Mouse (Mus musculus) hematopoietic multipotent progenitor cell, adult 10-12 weeks (in vitro differentiated cells): Measurements from ENCODE around the gene Rasa4. TPM values are rescaled to one million over a fixed set of nuclear protein-coding genes. Genes with fewer than 3 reads are reported as not detected.

Experiments
- polyA plus RNA-seq: library from polyadenylated mRNA; stranded (reverse); fragments of >175 nt; gene quantifications from 2 replicates; pipeline ENCODE4 v1.2.3, GENCODE M21; 2012; ENCODE audit warnings: low replicate concordance

Rasa4 gene
- polyA plus RNA-seq: 24.3 and 31.9 TPM in 2 replicates

GRCm38 (mm10) chr5:136083669-136084107 is at the start of gene Rasa4:
Gene Rasa4, plus strand, starts transcription at chr5:136083916.

GRCm38 (mm10) chr5:136038258-136039214 is 45.2 kb upstream of the Rasa4 start, which contains the start of gene Upk3b:
Gene Upk3b, plus strand, starts transcription at chr5:136038496.

GRCm38 (mm10) chr5:136054301-136055077 is 29.2 kb upstream of the Rasa4 start, which contains the start of gene Upk3bl:
Gene Upk3bl, plus strand, starts transcription at chr5:136054492.

GRCm38 (mm10) chr5:136115891-136116783 is 32.4 kb downstream of the Rasa4 start, which contains the start of gene Polr2j:
Gene Polr2j, plus strand, starts transcription at chr5:136116631.

GRCm38 (mm10) chr5:136135571-136136291 is 52.0 kb downstream of the Rasa4 start, which contains the start of the genes Lrwd1 and Alkbh4:
Gene Lrwd1, minus strand, starts transcription at chr5:136136074.
Gene Alkbh4, plus strand, starts transcription at chr5:136136146.

Other genes starting within 250 kb of the Rasa4 start
- 1.8 TPM in 1 of 2 replicates, not detected in the other for gene Hspb1, start 196.0 kb upstream of the Rasa4 start, polyA plus RNA-seq
- 78.6 and 114 TPM in 2 replicates for gene Ywhag, start 149.3 kb upstream of the Rasa4 start, polyA plus RNA-seq
- 1.6 and 2.0 TPM in 2 replicates for gene Ssc4d, start 109.4 kb upstream of the Rasa4 start, polyA plus RNA-seq
- not detected in 2 replicates for gene Zp3, start 103.8 kb upstream of the Rasa4 start, polyA plus RNA-seq
- gene Dtx2, start 89.1 kb upstream of the Rasa4 start, polyA plus RNA-seq: 46.6 and 52.9 TPM in 2 replicates
- 0.10 TPM in 1 of 2 replicates, not detected in the other for gene Upk3b, start 45.4 kb upstream of the Rasa4 start, polyA plus RNA-seq
- not detected in 2 replicates for gene Upk3bl, start 29.4 kb upstream of the Rasa4 start, polyA plus RNA-seq
- gene Polr2j, start 32.7 kb downstream of the Rasa4 start, polyA plus RNA-seq: 14.8 and 59.0 TPM in 2 replicates
- 48.0 and 50.0 TPM in 2 replicates for gene Lrwd1, start 52.2 kb downstream of the Rasa4 start, polyA plus RNA-seq
- gene Alkbh4, start 52.2 kb downstream of the Rasa4 start, polyA plus RNA-seq: 37.0 and 70.1 TPM in 2 replicates
- 93.8 and 109 TPM in 2 replicates for gene Orai2, start 86.8 kb downstream of the Rasa4 start, polyA plus RNA-seq
- gene Prkrip1, start 115.0 kb downstream of the Rasa4 start, polyA plus RNA-seq: 7.6 and 33.4 TPM in 2 replicates
- 50.0 and 111 TPM in 2 replicates for gene Sh2b2, start 162.6 kb downstream of the Rasa4 start, polyA plus RNA-seq